Comparison of ENCODE assay signal across 8 mouse cellular contexts in genomic region chr5:122621376-122621886, GRCm38 (mm10). TPM values are rescaled to one million over a fixed set of nuclear protein-coding genes. Genes with fewer than 3 reads are reported as not detected.
DNase-seq lines count a peak whose midpoint lies in the region; ATAC-seq and TF ChIP-seq lines count a peak whose summit lies in the region.

No protein-coding gene starts in this region.

- no peaks in the 10 kb centered on the region for H3K9me3 ChIP-seq in G1E (replicated peaks)
- H3K9me3 ChIP-seq in hindbrain, embryonic 15.5 days = no peaks in the 10 kb centered on the region
- H3K9me3 ChIP-seq in stomach, embryonic 14.5 days (ENCODE audit: control insufficient read depth, low read depth, low read length) = no peaks in the 10 kb centered on the region

- no peaks in the 10 kb centered on the region for H3K36me3 ChIP-seq in G1E (replicated peaks)
- H3K36me3 ChIP-seq in hindbrain, embryonic 15.5 days = no peaks in the 10 kb centered on the region
- no peaks in the 10 kb centered on the region for H3K36me3 ChIP-seq in stomach, embryonic 14.5 days (ENCODE audit: control insufficient read depth, insufficient read depth, low read length)
- no peaks in the 10 kb centered on the region for H3K36me3 ChIP-seq in thymus, adult 2 months (ENCODE audit: control insufficient read depth, insufficient read depth, low read length)

- WGBS in hindbrain, embryonic 15.5 days = 24% methylated on average over 7 of the region's 7 CpGs
- 7% methylated on average over 7 of the region's 7 CpGs for WGBS in stomach, embryonic 14.5 days
- 90% methylated on average over 7 of the region's 7 CpGs for WGBS in thymus, adult 2 months

- TF ChIP-seq POLR2A in thymus, adult 2 months (IDR thresholded peaks at IDR 0.05; ENCODE audit: control insufficient read depth, extremely low read depth, insufficient read depth, low read length, poor library complexity) = no peak

- peaks cover 56% of the 10 kb centered on the region for H3K4me1 ChIP-seq in G1E (ENCODE audit: insufficient read depth, low read depth, low read length)
- peaks cover 9% of the 10 kb centered on the region; the same call in 1 of the 2 replicates for H3K4me1 ChIP-seq in hindbrain, embryonic 15.5 days (replicated peaks)
- H3K4me1 ChIP-seq in stomach, embryonic 14.5 days (ENCODE audit: control insufficient read depth, insufficient read depth, low read length) = peaks cover 10% of the 10 kb centered on the region
- no peaks in the 10 kb centered on the region for H3K4me1 ChIP-seq in thymus, adult 2 months (replicated peaks; ENCODE audit: control insufficient read depth, insufficient read depth, low read length)

- no peak overlapping the region for H3K4me2 ChIP-seq in hindbrain, embryonic 15.5 days
- no peak overlapping the region for H3K4me2 ChIP-seq in stomach, embryonic 14.5 days (replicated peaks; ENCODE audit: low read depth, low read length)

- ATAC-seq in G1E (ENCODE audit: extremely low read depth, insufficient number of reproducible peaks, low FRiP score, poor library complexity, severe bottlenecking) = 0 out of 2 replicates have a peak, but pooled peaks have one; percentile 25
- peak; percentile 82; the same call in 1 of the 2 replicates for ATAC-seq in hindbrain, embryonic 15.5 days (ENCODE audit: low FRiP score, low read depth)
- ATAC-seq in stomach, embryonic 14.5 days (ENCODE audit: insufficient number of reproducible peaks, insufficient read depth, low FRiP score, low read depth) = peak; percentile 91
- no peak for ATAC-seq in erythroid progenitor cell, adult 5-6 weeks (replicated peaks; ENCODE audit: low FRiP score, poor library complexity, severe bottlenecking)

- H3K4me3 ChIP-seq in G1E (ENCODE audit: low read depth, low read length) = peak overlapping the region; percentile 40; the same call in 1 of the 2 replicates
- no peak overlapping the region for H3K4me3 ChIP-seq in hindbrain, embryonic 15.5 days
- H3K4me3 ChIP-seq in stomach, embryonic 14.5 days (ENCODE audit: low read depth, low read length) = no peak overlapping the region
- H3K4me3 ChIP-seq in thymus, adult 2 months (ENCODE audit: control insufficient read depth, insufficient read depth, low read length) = no peak overlapping the region

- TF ChIP-seq CTCF in G1E (IDR thresholded peaks at IDR 0.05; ENCODE audit: low read depth, low read length) = no peak
- no peak for TF ChIP-seq CTCF in thymus, adult 2 months (IDR thresholded peaks at IDR 0.05; ENCODE audit: borderline replicate concordance, control insufficient read depth, extremely low read depth, insufficient read depth, low read length, poor library complexity)

- H3K27me3 ChIP-seq in G1E (ENCODE audit: insufficient read depth, low read length) = peaks cover 23% of the 10 kb centered on the region
- H3K27me3 ChIP-seq in hindbrain, embryonic 15.5 days = no peaks in the 10 kb centered on the region
- no peaks in the 10 kb centered on the region for H3K27me3 ChIP-seq in stomach, embryonic 14.5 days (ENCODE audit: control insufficient read depth, insufficient read depth, low read length)
- H3K27me3 ChIP-seq in thymus, adult 2 months (ENCODE audit: control insufficient read depth, insufficient read depth, low read length) = no peaks in the 10 kb centered on the region

- DNase-seq in 3T3-L1 (ENCODE audit: low read depth, low spot score) (peak; percentile 98), G1E (ENCODE audit: low spot score) (peak; percentile 40)
- DNase-seq in gastrocnemius, adult 8-10 months (ENCODE audit: low spot score in 2 of 2) = peak; percentile 30 to 59
- peak; percentile 48 to 73 for DNase-seq in lung, adult 18-20 months
- no peak for DNase-seq in thymus, adult 2 months

- H3K9ac ChIP-seq in hindbrain, embryonic 15.5 days = no peak overlapping the region
- H3K9ac ChIP-seq in stomach, embryonic 14.5 days (replicated peaks; ENCODE audit: low read depth, low read length) = no peak overlapping the region

- peak overlapping the region; percentile 45 for H3K27ac ChIP-seq in hindbrain, embryonic 15.5 days (replicated peaks)
- peak overlapping the region; percentile 82 for H3K27ac ChIP-seq in stomach, embryonic 14.5 days (ENCODE audit: low read length)
- no peak overlapping the region for H3K27ac ChIP-seq in thymus, adult 2 months (ENCODE audit: control insufficient read depth, insufficient read depth, low read length)

RNA-seq across cellular contexts. Expression of gene Ift81, which starts 7.1 kb away (rescaled TPM):
- total RNA-seq in G1E (2014; fragmentation: Nextera tagmentation) (22.9 and 25.3 TPM in 2 replicates), G1E (2017) (15.9 and 18.0 TPM in 2 replicates)
- polyA plus RNA-seq in G1E (2012) = 1.5 and 1.8 TPM in 2 replicates
- 1 to 10 TPM; 3.4 to 9.1 (median 5.9) TPM for total RNA-seq in gastrocnemius, adult 8-10 months (2022)
- polyA plus RNA-seq in hindbrain, embryonic 15.5 days (2015; fragmentation: Nextera tagmentation; extraction: Ambion mirVana) = 52.9 and 68.5 TPM in 2 replicates
- 49.9 and 50.8 TPM in 2 replicates for polyA plus RNA-seq in stomach, embryonic 14.5 days (2014; fragmentation: Nextera tagmentation; extraction: Ambion mirVana)
- total RNA-seq in erythroid progenitor cell, adult 5-6 weeks (2015; ENCODE audit: low replicate concordance) = not detected in 2 replicates
- 0.39 TPM in 1 of 2 replicates, not detected in the other for total RNA-seq in erythroid progenitor cell, adult 5-6 weeks (2017; ENCODE audit: low replicate concordance)
- polyA plus RNA-seq in thymus, adult 2 months (2012; rRNA removed) = 0.52 and 1.6 TPM in 2 replicates

RNA-seq across cellular contexts. Expression of gene P2rx7, which starts 22.3 kb away (rescaled TPM):
- total RNA-seq in G1E (2014; fragmentation: Nextera tagmentation) (9.0 and 12.9 TPM in 2 replicates), G1E (2017) (7.2 and 8.9 TPM in 2 replicates)
- polyA plus RNA-seq in G1E (2012) = 0.72 and 1.1 TPM in 2 replicates
- 1 to 10 TPM in 2 of 4 experiments, under 1 TPM in 2; 0.92 to 1.5 (median 1.1) TPM for total RNA-seq in gastrocnemius, adult 8-10 months (2022)
- 5.7 and 6.1 TPM in 2 replicates for polyA plus RNA-seq in hindbrain, embryonic 15.5 days (2015; fragmentation: Nextera tagmentation; extraction: Ambion mirVana)
- 1.9 and 2.9 TPM in 2 replicates for polyA plus RNA-seq in stomach, embryonic 14.5 days (2014; fragmentation: Nextera tagmentation; extraction: Ambion mirVana)
- 5.4 and 8.3 TPM in 2 replicates for total RNA-seq in erythroid progenitor cell, adult 5-6 weeks (2015; ENCODE audit: low replicate concordance)
- 0.23 and 1.2 TPM in 2 replicates for total RNA-seq in erythroid progenitor cell, adult 5-6 weeks (2017; ENCODE audit: low replicate concordance)
- polyA plus RNA-seq in thymus, adult 2 months (2012; rRNA removed) = 12.9 and 18.5 TPM in 2 replicates

Comparison
In these comparisons a context has a peak if more than half of its experiments do, and no peak if none do; other contexts are left out.
1. RNA of gene Ift81, which starts 7.1 kb away (polyA plus RNA-seq): 52.9 to 68.5 TPM in hindbrain, embryonic 15.5 days and 49.9 to 50.8 TPM in stomach, embryonic 14.5 days; 0.52 to 1.6 TPM in thymus, adult 2 months and 1.5 to 1.8 TPM in G1E; every median in the first group is over 10 times any median in the second.